Mouse (Mus musculus): ENCODE measurements around the gene Bcan.

Bcan gene

GRCm38 (mm10) chr3:87944838-87945600 is 55.0 kb downstream of the Bcan start:
- no peak for DNase-seq (ENCODE audit: low spot score in 2 of 2)

DNA sequence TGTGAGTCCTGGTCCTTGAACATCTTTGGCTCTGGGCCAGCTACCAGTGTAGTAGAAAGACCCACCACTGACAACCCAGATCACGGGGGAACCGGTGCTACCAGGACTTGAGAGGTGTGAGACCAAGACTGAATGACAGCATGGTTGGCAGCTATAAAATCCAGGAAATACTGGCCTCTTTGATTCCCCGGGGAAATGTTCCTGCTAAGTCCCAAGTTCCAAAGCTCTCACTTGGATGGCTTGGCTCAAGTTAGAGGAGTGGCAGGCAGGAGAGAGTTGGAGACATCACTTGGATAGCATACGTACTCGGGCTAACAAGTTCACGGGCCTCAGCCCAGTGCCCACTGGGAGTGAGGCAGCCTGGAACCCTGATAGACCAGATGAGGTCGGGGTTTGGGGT is 56.4 kb downstream of the Bcan start:
- no peak for DNase-seq (ENCODE audit: low spot score in 2 of 2)

DNA sequence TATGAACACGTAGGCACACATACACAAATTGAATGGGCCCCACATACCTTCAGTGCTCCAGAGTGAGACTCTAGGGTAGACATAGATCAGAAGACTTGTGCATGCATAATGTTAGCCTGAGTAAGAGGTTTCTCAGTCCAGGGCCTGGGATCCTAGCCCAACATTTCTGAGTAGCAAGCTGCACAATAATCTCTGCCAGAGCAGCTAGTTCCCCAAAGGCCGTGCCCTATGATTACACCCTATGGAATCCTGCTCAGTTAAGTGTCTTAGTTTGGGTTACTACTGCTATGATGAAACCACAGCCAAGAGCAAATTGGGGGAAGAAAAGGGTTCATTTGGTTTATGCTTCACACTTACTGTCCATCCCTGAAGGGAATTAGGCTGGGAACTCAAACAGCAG is 57.6 kb downstream of the Bcan start:
- no peak for DNase-seq (ENCODE audit: low spot score in 2 of 2)

GRCm38 (mm10) chr3:87940611-87941010 is 59.4 kb downstream of the Bcan start:
- no peak for DNase-seq (ENCODE audit: low spot score in 2 of 2)
